Mouse (Mus musculus): ENCODE measurements around the gene Olfr631. TPM values are rescaled to one million over a fixed set of nuclear protein-coding genes. Genes with fewer than 3 reads are reported as not detected.
"Not testable (repeated sequence)": the region's sequence is repeated elsewhere in the genome, so short reads cannot be mapped to it uniquely, and the experiment has no call there.

Olfr631 gene
- polyA plus RNA-seq, 1 experiment from 2014 or later, result not detected

GRCm38 (mm10) chr7:103966873-103967272, 38.2 kb downstream of the Olfr631 start:
- not testable (repeated sequence) for H3K4me3 ChIP-seq (replicated peaks; ENCODE audit: low read length); H3K27me3 ChIP-seq (replicated peaks; ENCODE audit: control insufficient read depth, insufficient read depth, low read length); H3K4me2 ChIP-seq (ENCODE audit: low read length); H3K9ac ChIP-seq (replicated peaks; ENCODE audit: low read depth, low read length); H3K27ac ChIP-seq (ENCODE audit: low read length); H3K9me3 ChIP-seq (ENCODE audit: control insufficient read depth, low read length); ATAC-seq; H3K4me1 ChIP-seq (replicated peaks; ENCODE audit: control insufficient read depth, insufficient read depth, low read length); H3K36me3 ChIP-seq (ENCODE audit: control insufficient read depth, insufficient read depth)
- WGBS, result 95% methylated on average over 22 of the region's 22 CpGs

DNA sequence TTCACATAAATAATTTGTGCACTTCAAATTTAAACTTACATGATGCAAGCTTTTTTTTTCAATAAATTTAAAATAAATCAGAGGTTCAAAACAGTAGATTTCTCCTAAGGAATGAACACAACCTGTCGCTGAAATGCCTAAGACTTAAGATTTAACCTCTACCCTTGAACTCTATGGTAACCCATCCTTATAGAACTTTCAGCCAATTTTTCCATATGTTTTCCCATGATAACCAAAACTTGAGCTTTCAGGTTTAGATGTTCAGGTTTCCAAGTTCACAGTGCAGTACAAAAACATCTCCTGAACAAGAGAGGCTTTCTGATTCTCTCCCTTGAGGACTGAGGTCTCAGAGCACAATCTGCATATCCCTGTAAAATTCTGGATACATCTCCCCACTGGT, 42.2 kb downstream of the Olfr631 start, which contains the start of gene Olfr635:
Olfr635 (plus strand) TSS at position 301 of the 400 bp plus-strand sequence.
- H3K27ac ChIP-seq (ENCODE audit: low read length), result no peak within 1 kb of the TSS
- no peaks in the 10 kb centered on the region for H3K36me3 ChIP-seq (ENCODE audit: control insufficient read depth, insufficient read depth)
- 79% methylated on average over 1 of the region's 1 CpGs for WGBS
- no peak within 1 kb of the TSS for H3K4me2 ChIP-seq (ENCODE audit: low read length)
- no peak for ATAC-seq
- no peak within 1 kb of the TSS for H3K9ac ChIP-seq (replicated peaks; ENCODE audit: low read depth, low read length)
- no peaks in the 10 kb centered on the region for H3K27me3 ChIP-seq (replicated peaks; ENCODE audit: control insufficient read depth, insufficient read depth, low read length)
- no peaks in the 10 kb centered on the region for H3K9me3 ChIP-seq (ENCODE audit: control insufficient read depth, low read length)
- no peaks in the 10 kb centered on the region for H3K4me1 ChIP-seq (replicated peaks; ENCODE audit: control insufficient read depth, insufficient read depth, low read length)
- no peak within 1 kb of the TSS for H3K4me3 ChIP-seq (replicated peaks; ENCODE audit: low read length)

DNA sequence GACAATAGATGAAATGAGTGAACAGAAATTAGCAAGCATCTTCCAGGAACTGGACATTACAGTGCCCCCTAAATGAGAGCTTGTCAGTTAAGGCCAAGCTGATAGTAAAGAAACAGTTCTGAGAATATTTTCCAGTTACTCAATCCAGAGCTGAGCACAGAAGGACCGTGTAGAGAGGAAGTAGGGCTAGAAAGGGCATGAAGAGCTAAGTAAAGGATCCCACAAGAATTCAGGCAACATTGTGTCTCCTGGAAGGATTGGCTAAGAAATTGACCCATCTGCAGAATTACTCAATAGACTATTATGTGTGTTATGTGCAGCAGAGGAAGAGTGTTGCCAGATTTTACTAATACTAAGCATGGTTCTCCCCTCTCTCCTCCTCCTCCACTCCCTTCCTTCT, 43.2 kb downstream of the Olfr631 start:
- H3K9ac ChIP-seq (replicated peaks; ENCODE audit: low read depth, low read length), result no peak overlapping the region
- no peaks in the 10 kb centered on the region for H3K4me1 ChIP-seq (replicated peaks; ENCODE audit: control insufficient read depth, insufficient read depth, low read length)
- no peak overlapping the region for H3K27ac ChIP-seq (ENCODE audit: low read length)
- no peaks in the 10 kb centered on the region for H3K36me3 ChIP-seq (ENCODE audit: control insufficient read depth, insufficient read depth)
- 0 out of 2 replicates have a peak, but pooled peaks cover 3% of the 10 kb centered on the region for H3K9me3 ChIP-seq (ENCODE audit: control insufficient read depth, low read length)
- no peak overlapping the region for H3K4me3 ChIP-seq (replicated peaks; ENCODE audit: low read length)
- no peak for ATAC-seq
- H3K27me3 ChIP-seq (replicated peaks; ENCODE audit: control insufficient read depth, insufficient read depth, low read length), result no peaks in the 10 kb centered on the region
- WGBS, result 71% methylated on average over 1 of the region's 1 CpGs
- no peak overlapping the region for H3K4me2 ChIP-seq (ENCODE audit: low read length)

Other genes starting within 250 kb of the Olfr631 start
- gene Olfr625-ps1, start 246.1 kb upstream of the Olfr631 start, polyA plus RNA-seq (2015; fragmentation: Nextera tagmentation; extraction: Ambion mirVana), result not detected in 2 replicates
- gene Olfr243, start 214.2 kb upstream of the Olfr631 start, polyA plus RNA-seq (2015; fragmentation: Nextera tagmentation; extraction: Ambion mirVana), result not detected in 2 replicates
- gene Olfr628, start 198.5 kb upstream of the Olfr631 start, polyA plus RNA-seq (2015; fragmentation: Nextera tagmentation; extraction: Ambion mirVana), result not detected in 2 replicates
- not detected in 2 replicates for gene Olfr629, start 183.9 kb upstream of the Olfr631 start, polyA plus RNA-seq (2015; fragmentation: Nextera tagmentation; extraction: Ambion mirVana)
- not detected in 2 replicates for gene Olfr630, start 171.5 kb upstream of the Olfr631 start, polyA plus RNA-seq (2015; fragmentation: Nextera tagmentation; extraction: Ambion mirVana)
- not detected in 2 replicates for gene Olfr69, start 157.2 kb upstream of the Olfr631 start, polyA plus RNA-seq (2015; fragmentation: Nextera tagmentation; extraction: Ambion mirVana)
- not detected in 2 replicates for gene Olfr68, start 149.1 kb upstream of the Olfr631 start, polyA plus RNA-seq (2015; fragmentation: Nextera tagmentation; extraction: Ambion mirVana)
- not detected in 2 replicates for gene Olfr67, start 137.0 kb upstream of the Olfr631 start, polyA plus RNA-seq (2015; fragmentation: Nextera tagmentation; extraction: Ambion mirVana)
- 1,171 and 1,472 TPM in 2 replicates for gene Hbb-bt, start 114.8 kb upstream of the Olfr631 start, polyA plus RNA-seq (2015; fragmentation: Nextera tagmentation; extraction: Ambion mirVana)
- 3,869 and 4,747 TPM in 2 replicates for gene Hbb-bs, start 100.7 kb upstream of the Olfr631 start, polyA plus RNA-seq (2015; fragmentation: Nextera tagmentation; extraction: Ambion mirVana)
- gene Hbb-bh2, start 88.3 kb upstream of the Olfr631 start, polyA plus RNA-seq (2015; fragmentation: Nextera tagmentation; extraction: Ambion mirVana), result not detected in 2 replicates
- 0.43 TPM in 1 of 2 replicates, not detected in the other for gene Hbb-bh1, start 85.7 kb upstream of the Olfr631 start, polyA plus RNA-seq (2015; fragmentation: Nextera tagmentation; extraction: Ambion mirVana)
- gene Hbb-y, start 75.6 kb upstream of the Olfr631 start, polyA plus RNA-seq (2015; fragmentation: Nextera tagmentation; extraction: Ambion mirVana), result 24.4 and 25.7 TPM in 2 replicates
- not detected in 2 replicates for gene Olfr66, start 42.6 kb upstream of the Olfr631 start, polyA plus RNA-seq (2015; fragmentation: Nextera tagmentation; extraction: Ambion mirVana)
- not detected in 2 replicates for gene Olfr64, start 34.3 kb upstream of the Olfr631 start, polyA plus RNA-seq (2015; fragmentation: Nextera tagmentation; extraction: Ambion mirVana)
- gene Olfr65, start 25.3 kb upstream of the Olfr631 start, polyA plus RNA-seq (2015; fragmentation: Nextera tagmentation; extraction: Ambion mirVana), result not detected in 2 replicates
- gene Olfr632, start 5.5 kb downstream of the Olfr631 start, polyA plus RNA-seq (2015; fragmentation: Nextera tagmentation; extraction: Ambion mirVana), result not detected in 2 replicates
- not detected in 2 replicates for gene Olfr633, start 15.6 kb downstream of the Olfr631 start, polyA plus RNA-seq (2015; fragmentation: Nextera tagmentation; extraction: Ambion mirVana)
- not detected in 2 replicates for gene Olfr635, start 42.3 kb downstream of the Olfr631 start, polyA plus RNA-seq (2015; fragmentation: Nextera tagmentation; extraction: Ambion mirVana)
- not detected in 2 replicates for gene Olfr638, start 69.9 kb downstream of the Olfr631 start, polyA plus RNA-seq (2015; fragmentation: Nextera tagmentation; extraction: Ambion mirVana)
- not detected in 2 replicates for gene Olfr639, start 88.5 kb downstream of the Olfr631 start, polyA plus RNA-seq (2015; fragmentation: Nextera tagmentation; extraction: Ambion mirVana)
- gene Olfr640, start 96.7 kb downstream of the Olfr631 start, polyA plus RNA-seq (2015; fragmentation: Nextera tagmentation; extraction: Ambion mirVana), result not detected in 2 replicates
- gene Olfr641, start 106.6 kb downstream of the Olfr631 start, polyA plus RNA-seq (2015; fragmentation: Nextera tagmentation; extraction: Ambion mirVana), result not detected in 2 replicates
- gene Olfr642, start 123.8 kb downstream of the Olfr631 start, polyA plus RNA-seq (2015; fragmentation: Nextera tagmentation; extraction: Ambion mirVana), result not detected in 2 replicates
- gene 4930516K23Rik, start 132.6 kb downstream of the Olfr631 start, polyA plus RNA-seq (2015; fragmentation: Nextera tagmentation; extraction: Ambion mirVana), result not detected in 2 replicates
- not detected in 2 replicates for gene Olfr644, start 143.0 kb downstream of the Olfr631 start, polyA plus RNA-seq (2015; fragmentation: Nextera tagmentation; extraction: Ambion mirVana)
- not detected in 2 replicates for gene Olfr645, start 156.6 kb downstream of the Olfr631 start, polyA plus RNA-seq (2015; fragmentation: Nextera tagmentation; extraction: Ambion mirVana)
- gene Olfr646, start 176.0 kb downstream of the Olfr631 start, polyA plus RNA-seq (2015; fragmentation: Nextera tagmentation; extraction: Ambion mirVana), result not detected in 2 replicates
- gene Ubqln5, start 201.0 kb downstream of the Olfr631 start, polyA plus RNA-seq (2015; fragmentation: Nextera tagmentation; extraction: Ambion mirVana), result not detected in 2 replicates
- gene Olfr643, start 208.6 kb downstream of the Olfr631 start, polyA plus RNA-seq (2015; fragmentation: Nextera tagmentation; extraction: Ambion mirVana), result not detected in 2 replicates
- 0.10 TPM in 1 of 2 replicates, not detected in the other for gene Ubqln3, start 214.5 kb downstream of the Olfr631 start, polyA plus RNA-seq (2015; fragmentation: Nextera tagmentation; extraction: Ambion mirVana)
- gene Ubqlnl, start 221.7 kb downstream of the Olfr631 start, polyA plus RNA-seq (2015; fragmentation: Nextera tagmentation; extraction: Ambion mirVana), result not detected in 2 replicates
- gene Olfm5, start 236.0 kb downstream of the Olfr631 start, polyA plus RNA-seq (2015; fragmentation: Nextera tagmentation; extraction: Ambion mirVana), result 2.1 TPM in 1 of 2 replicates, not detected in the other